Mouse (Mus musculus) heart, postnatal 0 days (tissue): ENCODE data around the gene Pole2. TPM values are rescaled to one million over a fixed set of nuclear protein-coding genes. Genes with fewer than 3 reads are reported as not detected.
A peak's percentile ranks its signal among the peaks of the same experiment; 100 is the strongest.

Source experiments
- ATAC-seq: fragments of 200-750 bp; cut with Nextera tagmentation; 2 replicates; pipeline ENCODE4 v1.8.0; 2017; ENCODE audit warnings: low read depth, moderate number of reproducible peaks, moderate library complexity; ENCODE audit not compliant: insufficient read depth
- DNase-seq: peaks from one replicate; pipeline ENCODE4 v3.0.0-alpha.2; 2016; ENCODE audit warnings: low spot score
- H3K27ac ChIP-seq: fragments of 300-500 bp; sonication (generic); 2 replicates; pipeline ENCODE4 v1.5.1; 2014; ENCODE audit warnings: low read depth, mild to moderate bottlenecking
- H3K27me3 ChIP-seq: fragments of 300-500 bp; sonication (generic); 2 replicates; pipeline ENCODE4 v1.6.1; 2014; ENCODE audit warnings: low read length, mixed read lengths; ENCODE audit not compliant: control insufficient read depth, insufficient read depth
- H3K36me3 ChIP-seq: fragments of 300-500 bp; sonication (generic); replicated peaks from 2 replicates; pipeline ENCODE4 v1.6.1; 2014; ENCODE audit warnings: low read length, mixed read lengths; ENCODE audit not compliant: control insufficient read depth, insufficient read depth
- H3K4me1 ChIP-seq: fragments of 300-500 bp; sonication (generic); 2 replicates; pipeline ENCODE4 v1.6.1; 2014; ENCODE audit warnings: antibody characterized with exemption; ENCODE audit not compliant: control insufficient read depth, insufficient read depth
- H3K4me2 ChIP-seq: fragments of 300-500 bp; sonication (generic); 2 replicates; pipeline ENCODE4 v1.6.1; 2014; ENCODE audit warnings: low read depth, mild to moderate bottlenecking, low read length, moderate library complexity
- H3K4me3 ChIP-seq: fragments of 300-500 bp; sonication (generic); 2 replicates; pipeline ENCODE4 v1.5.1; 2014; ENCODE audit warnings: low read depth, low read length
- H3K9ac ChIP-seq: fragments of 300-500 bp; sonication (generic); replicated peaks from 2 replicates; pipeline ENCODE4 v1.6.1; 2014; ENCODE audit warnings: low read depth, low read length, mixed read lengths
- H3K9me3 ChIP-seq: fragments of 300-500 bp; sonication (generic); replicated peaks from 2 replicates; pipeline ENCODE4 v1.6.1; 2016; ENCODE audit warnings: low read length; ENCODE audit not compliant: control insufficient read depth
- CTCF ChIP-seq: IDR thresholded peaks from 2 replicates; pipeline ENCODE4 v1.5.1; 2016; ENCODE audit warnings: antibody characterized with exemption, control low read depth, low read depth
- EP300 ChIP-seq: IDR thresholded peaks from 2 replicates; pipeline ENCODE4 v1.6.1; 2016; ENCODE audit warnings: antibody characterized with exemption, low read depth
- WGBS: fragments of 180-500 bp; shearing (Covaris S2); extraction: QIAGEN DNeasy Blood & Tissue Kit; methylation state at CpG from one replicate; pipeline ENCODE4 v1.1.7; 2014; 5-methylcytosine and 5-hydroxymethylcytosine counted together
- polyA plus RNA-seq: library from polyadenylated mRNA; unstranded; fragments of >200 nt; fragmentation: Nextera tagmentation; extraction: Ambion mirVana; gene quantifications from 2 replicates; pipeline ENCODE4 v1.2.1, GENCODE M21; 2015
- total RNA-seq: library from RNA; depleted of rRNA; stranded (reverse); fragments of >200 nt; gene quantifications from 2 replicates; pipeline ENCODE4 v1.2.3, GENCODE M21; 2014; ENCODE audit warnings: low replicate concordance

Gene Pole2
- total and polyA plus RNA-seq, 2 experiments from 2014 or later: 0.88 to 5.0 TPM

GRCm38 (mm10) chr12:69240876-69241275 lies 12.9 kb upstream of the Pole2 start, which contains the start of gene Klhdc1:
Gene Klhdc1 (plus strand): TSS chr12:69241176.
- peak within 1 kb of the TSS; percentile 83 for H3K27ac ChIP-seq
- no peaks in the 10 kb centered on the region for H3K27me3 ChIP-seq
- WGBS: 70% methylated on average over 6 of the region's 6 CpGs
- no peak for TF ChIP-seq CTCF
- TF ChIP-seq EP300: no peak
- H3K36me3 ChIP-seq: no peaks in the 10 kb centered on the region
- H3K9me3 ChIP-seq: no peaks in the 10 kb centered on the region
- peak within 1 kb of the TSS; percentile 71 for H3K4me3 ChIP-seq
- peak within 1 kb of the TSS; percentile 88 for H3K9ac ChIP-seq
- H3K4me1 ChIP-seq: 0 out of 2 replicates have a peak, but pooled peaks cover 7% of the 10 kb centered on the region
- no peak for DNase-seq
- peak within 1 kb of the TSS; percentile 77 for H3K4me2 ChIP-seq
- no peak for ATAC-seq

DNA sequence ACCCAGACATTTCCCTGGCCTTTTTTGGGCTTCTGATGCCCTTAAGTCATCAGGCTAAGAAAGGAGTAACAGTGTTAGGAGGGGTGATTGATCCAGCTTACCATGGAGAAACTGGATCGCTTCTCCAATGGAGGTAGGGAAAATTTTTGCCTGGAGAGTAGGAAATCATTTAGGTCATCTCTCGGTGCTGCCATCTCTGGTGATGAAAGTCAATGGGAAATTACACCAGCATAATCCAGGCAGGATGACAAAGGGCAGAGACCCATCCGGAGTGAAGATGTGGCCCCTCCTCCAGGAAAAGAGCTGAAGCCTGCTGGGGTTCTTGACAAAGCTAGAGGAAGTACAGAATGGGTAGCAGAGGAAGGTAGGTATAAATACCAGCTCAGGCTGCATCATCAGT lies 10.3 kb upstream of the Pole2 start:
- ATAC-seq: no peak
- Histone ChIP-seq H3K9ac (no peak overlapping the region), H3K27me3 (no peaks in the 10 kb centered on the region), H3K27ac (no peak overlapping the region), H3K9me3 (no peaks in the 10 kb centered on the region), H3K4me1 (0 out of 2 replicates have a peak, but pooled peaks cover 7% of the 10 kb centered on the region), H3K4me2 (no peak overlapping the region), H3K4me3 (no peak overlapping the region), H3K36me3 (no peaks in the 10 kb centered on the region)
- WGBS: 29% methylated on average over 3 of the region's 3 CpGs
- no peak for DNase-seq
- TF ChIP-seq CTCF (0 out of 2 replicates have a peak, but pooled peaks have one; percentile 13), EP300 (no peak)

GRCm38 (mm10) chr12:69235782-69236181 lies 7.8 kb upstream of the Pole2 start:
- Histone ChIP-seq H3K9ac (no peak overlapping the region), H3K4me3 (no peak overlapping the region), H3K9me3 (no peaks in the 10 kb centered on the region), H3K27me3 (no peaks in the 10 kb centered on the region), H3K4me1 (no peaks in the 10 kb centered on the region), H3K36me3 (no peaks in the 10 kb centered on the region), H3K4me2 (no peak overlapping the region), H3K27ac (no peak overlapping the region)
- WGBS: 83% methylated on average over 6 of the region's 6 CpGs
- no peak for ATAC-seq
- TF ChIP-seq EP300 (no peak), CTCF (no peak)
- DNase-seq: no peak

DNA sequence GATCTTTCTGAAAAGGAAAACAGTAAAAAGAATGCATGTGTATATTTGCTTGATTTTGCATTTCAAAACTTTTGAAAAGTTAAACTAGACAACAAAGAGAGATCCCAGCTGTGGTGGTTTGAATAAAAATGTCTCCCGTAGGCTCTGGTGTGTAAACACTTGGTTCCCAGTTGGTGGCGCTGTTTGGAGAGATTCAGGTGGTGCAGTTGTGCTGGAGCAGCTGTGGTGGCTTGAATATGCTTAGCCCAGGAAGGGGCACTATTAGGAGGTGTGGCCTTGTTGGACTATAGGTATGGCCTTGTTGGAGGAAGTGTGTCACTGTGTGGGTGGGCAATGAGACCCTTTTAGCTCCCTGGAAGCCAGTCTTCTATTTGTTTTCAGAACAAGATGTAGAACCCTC lies 1.3 kb upstream of the Pole2 start:
- Histone ChIP-seq H3K27ac (no peak overlapping the region), H3K36me3 (0 out of 2 replicates have a peak, but pooled peaks cover 4% of the 10 kb centered on the region), H3K4me1 (peaks cover 6% of the 10 kb centered on the region), H3K4me3 (no peak overlapping the region), H3K4me2 (no peak overlapping the region), H3K27me3 (no peaks in the 10 kb centered on the region), H3K9ac (no peak overlapping the region), H3K9me3 (no peaks in the 10 kb centered on the region)
- no peak for ATAC-seq
- WGBS: 68% methylated on average over 2 of the region's 2 CpGs
- TF ChIP-seq CTCF (peak; percentile 21; the same call in 1 of the 2 replicates), EP300 (no peak)
- peak; percentile 18 for DNase-seq

DNA sequence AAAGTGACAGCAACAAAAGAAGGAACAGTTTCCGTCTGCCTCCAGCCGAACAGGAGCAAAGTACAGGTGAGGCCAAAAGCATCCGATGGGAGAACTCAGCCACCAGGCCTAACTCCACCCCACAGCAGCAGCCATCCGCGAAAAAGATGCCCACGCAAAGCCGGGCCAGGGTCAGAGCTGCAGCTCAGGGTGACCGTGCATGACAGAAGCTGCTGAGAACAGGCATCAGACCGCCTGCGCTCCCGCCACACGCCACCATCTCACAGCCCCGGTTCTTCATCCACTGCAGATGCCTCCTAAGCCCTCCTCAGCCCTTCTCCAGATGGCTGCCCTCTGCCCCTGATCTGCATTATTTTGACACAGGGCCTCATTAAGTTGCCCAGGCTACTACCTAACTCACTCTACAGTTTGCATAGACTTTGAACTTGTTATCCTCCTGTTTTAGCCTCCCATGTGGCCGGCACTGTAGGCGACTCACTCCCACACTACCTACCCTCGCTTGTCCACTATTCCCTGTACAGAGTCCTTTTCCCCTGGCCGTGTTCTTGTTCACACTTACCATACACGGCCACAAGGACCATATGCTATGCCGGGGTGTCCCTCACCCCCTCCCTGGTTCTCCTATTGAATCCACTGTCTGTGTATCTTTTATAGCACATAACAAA lies 7.2 kb downstream of the Pole2 start:
- Histone ChIP-seq H3K27me3 (no peaks in the 10 kb centered on the region), H3K36me3 (peaks cover 24% of the 10 kb centered on the region; the same call in 1 of the 2 replicates), H3K4me3 (no peak overlapping the region), H3K4me2 (no peak overlapping the region), H3K27ac (no peak overlapping the region), H3K4me1 (no peaks in the 10 kb centered on the region), H3K9ac (no peak overlapping the region), H3K9me3 (no peaks in the 10 kb centered on the region)
- 89% methylated on average over 19 of the region's 19 CpGs for WGBS
- DNase-seq (no peak), ATAC-seq (no peak)
- TF ChIP-seq CTCF (no peak), EP300 (no peak)
